Mouse (Mus musculus): ENCODE results near the gene Olfr1537.

Olfr1537 gene

GRCm38 (mm10) chr9:39249894-39250293, at the start of gene Olfr1537:
Olfr1537 (minus strand) TSS chr9:39249994.
- H3K36me3 ChIP-seq (ENCODE audit: control insufficient read depth, insufficient read depth, low read length, poor library complexity, severe bottlenecking): no peaks in the 10 kb centered on the region
- DNase-seq (ENCODE audit: low read depth, low spot score): no peak

GRCm38 (mm10) chr9:39287136-39287535, 37.3 kb upstream of the Olfr1537 start:
- Histone ChIP-seq H3K27me3 (ENCODE audit: control insufficient read depth, insufficient read depth, low read length, poor library complexity, severe bottlenecking) (no peaks in the 10 kb centered on the region), H3K36me3 (ENCODE audit: control insufficient read depth, insufficient read depth, low read length, poor library complexity, severe bottlenecking) (no peaks in the 10 kb centered on the region)
- no peak for DNase-seq (ENCODE audit: low read depth, low spot score)

More at GRCm38 (mm10) chr9:39249894-39250293, at the start of gene Olfr1537:
- H3K27me3 ChIP-seq (ENCODE audit: control insufficient read depth, insufficient read depth, low read length, poor library complexity, severe bottlenecking): no peaks in the 10 kb centered on the region

GRCm38 (mm10) chr9:39276718-39277117, 26.9 kb upstream of the Olfr1537 start, which contains the start of gene Olfr945:
Olfr945 (minus strand) TSS chr9:39276818.
- no peaks in the 10 kb centered on the region for H3K36me3 ChIP-seq (ENCODE audit: control insufficient read depth, insufficient read depth, low read length, poor library complexity, severe bottlenecking)
- no peak for DNase-seq (ENCODE audit: low read depth, low spot score)
- H3K27me3 ChIP-seq (ENCODE audit: control insufficient read depth, insufficient read depth, low read length, poor library complexity, severe bottlenecking): no peaks in the 10 kb centered on the region

GRCm38 (mm10) chr9:39201620-39202019, 48.2 kb downstream of the Olfr1537 start, which contains the start of gene Olfr944:
Olfr944 (plus strand) TSS chr9:39201920.
- Histone ChIP-seq H3K27me3 (ENCODE audit: control insufficient read depth, insufficient read depth, low read length, poor library complexity, severe bottlenecking) (no peaks in the 10 kb centered on the region), H3K36me3 (ENCODE audit: control insufficient read depth, insufficient read depth, low read length, poor library complexity, severe bottlenecking) (no peaks in the 10 kb centered on the region)
- DNase-seq (ENCODE audit: low read depth, low spot score): no peak

All from splenic B cell, adult 2 months (primary cell).